In genomic region chr11:76647500-76647899, GRCm38 (mm10) we compare ENCODE assay signal across 8 mouse cellular contexts. TPM values are rescaled to one million over a fixed set of nuclear protein-coding genes. Genes with fewer than 3 reads are reported as not detected.
A peak's percentile ranks its signal among the peaks of the same experiment; 100 is the strongest.
DNase-seq lines count a peak whose midpoint lies in the region; ATAC-seq and TF ChIP-seq lines count a peak whose summit lies in the region.

No protein-coding gene starts in this region.

- H3K79me2 ChIP-seq in myocyte (ENCODE audit: control insufficient read depth, insufficient read depth), result no peaks in the 10 kb centered on the region

- peak overlapping the region; percentile 55 for H3K4me2 ChIP-seq in embryonic facial prominence, embryonic 13.5 days
- H3K4me2 ChIP-seq in kidney, embryonic 14.5 days (replicated peaks; ENCODE audit: low read depth, low read length), result peak overlapping the region; percentile 32
- H3K4me2 ChIP-seq in limb, embryonic 15.5 days, result peak overlapping the region; percentile 35
- H3K4me2 ChIP-seq in myocyte (ENCODE audit: low read depth), result peak overlapping the region; percentile 89

- 0 out of 2 replicates have a peak overlapping the region, but pooled peaks have one; percentile 23 for H3K9ac ChIP-seq in embryonic facial prominence, embryonic 13.5 days
- H3K9ac ChIP-seq in kidney, embryonic 14.5 days (ENCODE audit: low read depth, low read length), result no peak overlapping the region
- no peak overlapping the region for H3K9ac ChIP-seq in limb, embryonic 15.5 days

- WGBS in embryonic facial prominence, embryonic 13.5 days, result 7% methylated on average over 9 of the region's 9 CpGs
- 6% methylated on average over 9 of the region's 9 CpGs for WGBS in kidney, embryonic 14.5 days
- WGBS in limb, embryonic 15.5 days, result 4% methylated on average over 9 of the region's 9 CpGs

- peak; percentile 92 for DNase-seq in 3T3-L1 (ENCODE audit: low read depth, low spot score)
- peak; percentile 85 for DNase-seq in adrenal gland, postnatal 10 days
- DNase-seq in heart, adult 9 months (ENCODE audit: low spot score in 2 of 2), result peak; percentile 24 to 27
- peak; percentile 63 to 85 for DNase-seq in spleen, postnatal 4 days (ENCODE audit: low spot score in 2 of 2)

- H3ac ChIP-seq in myocyte (ENCODE audit: control insufficient read depth, insufficient read length), result no peak overlapping the region

- no peaks in the 10 kb centered on the region for H3K36me3 ChIP-seq in embryonic facial prominence, embryonic 13.5 days
- no peaks in the 10 kb centered on the region for H3K36me3 ChIP-seq in kidney, embryonic 14.5 days (ENCODE audit: control insufficient read depth, insufficient read depth, low read length)
- H3K36me3 ChIP-seq in limb, embryonic 15.5 days, result no peaks in the 10 kb centered on the region
- H3K36me3 ChIP-seq in myocyte (ENCODE audit: control insufficient read depth, insufficient read depth), result no peaks in the 10 kb centered on the region

- H3K27me3 ChIP-seq in embryonic facial prominence, embryonic 13.5 days, result no peaks in the 10 kb centered on the region
- H3K27me3 ChIP-seq in kidney, embryonic 14.5 days (ENCODE audit: control insufficient read depth, insufficient read depth, low read length), result no peaks in the 10 kb centered on the region
- peaks cover 16% of the 10 kb centered on the region; the same call in 1 of the 2 replicates for H3K27me3 ChIP-seq in limb, embryonic 15.5 days
- H3K27me3 ChIP-seq in myocyte (ENCODE audit: control insufficient read depth, insufficient read depth, insufficient read length), result no peaks in the 10 kb centered on the region

- no peak for ATAC-seq in embryonic facial prominence, embryonic 13.5 days (ENCODE audit: insufficient number of reproducible peaks, insufficient read depth, low FRiP score, low TSS enrichment, low read depth)
- peak; percentile 26; the same call in 1 of the 2 replicates for ATAC-seq in kidney, embryonic 14.5 days (ENCODE audit: low FRiP score, low TSS enrichment)
- ATAC-seq in limb, embryonic 15.5 days (ENCODE audit: insufficient number of reproducible peaks, low FRiP score, low TSS enrichment, low read depth), result no peak

- H3K9me3 ChIP-seq in embryonic facial prominence, embryonic 13.5 days, result no peaks in the 10 kb centered on the region
- H3K9me3 ChIP-seq in kidney, embryonic 14.5 days (ENCODE audit: control insufficient read depth, low read length), result no peaks in the 10 kb centered on the region
- no peaks in the 10 kb centered on the region for H3K9me3 ChIP-seq in limb, embryonic 15.5 days

- H3K4me1 ChIP-seq in embryonic facial prominence, embryonic 13.5 days, result peaks cover 31% of the 10 kb centered on the region
- H3K4me1 ChIP-seq in kidney, embryonic 14.5 days (ENCODE audit: control insufficient read depth, insufficient read depth, low read length), result peaks cover 18% of the 10 kb centered on the region
- H3K4me1 ChIP-seq in limb, embryonic 15.5 days, result peaks cover 14% of the 10 kb centered on the region

- H3K4me3 ChIP-seq in embryonic facial prominence, embryonic 13.5 days, result peak overlapping the region; percentile 13; the same call in 1 of the 2 replicates
- H3K4me3 ChIP-seq in kidney, embryonic 14.5 days (ENCODE audit: low read length), result 0 out of 2 replicates have a peak overlapping the region, but pooled peaks have one; percentile 9
- 0 out of 2 replicates have a peak overlapping the region, but pooled peaks have one; percentile 7 for H3K4me3 ChIP-seq in limb, embryonic 15.5 days
- peak overlapping the region; percentile 12 for H3K4me3 ChIP-seq in myocyte

- H3K27ac ChIP-seq in embryonic facial prominence, embryonic 13.5 days, result no peak overlapping the region
- H3K27ac ChIP-seq in kidney, embryonic 14.5 days (ENCODE audit: low read depth, low read length), result no peak overlapping the region
- H3K27ac ChIP-seq in limb, embryonic 15.5 days, result no peak overlapping the region

- TF ChIP-seq POLR2A in myocyte (IDR thresholded peaks at IDR 0.05; ENCODE audit: insufficient read length, low read depth), result no peak

TF ChIP-seq in myocyte, 11 proteins besides CTCF, POLR2A, EP300 and RAD21:
- TF ChIP-seq MYOG (IDR thresholded peaks at IDR 0.05; ENCODE audit: control insufficient read depth in 1 of 3, insufficient read depth in 1 of 3, insufficient read length in 2 of 3, low read depth in 2 of 3) (no peak), REST (IDR thresholded peaks at IDR 0.05; ENCODE audit: insufficient read depth, insufficient read length) (no peak), TCF3 (IDR thresholded peaks at IDR 0.05; ENCODE audit: insufficient read length, low read depth) (no peak), MYOD1 (IDR thresholded peaks at IDR 0.05; ENCODE audit: control insufficient read depth in 1 of 3, insufficient read length in 2 of 3, low read depth in 2 of 3) (no peak), CEBPB (IDR thresholded peaks at IDR 0.05; ENCODE audit: insufficient read depth, poor library complexity, severe bottlenecking) (no peak), E2F4 (IDR thresholded peaks at IDR 0.05; ENCODE audit: insufficient read depth) (no peak), MAX (IDR thresholded peaks at IDR 0.05; ENCODE audit: low read depth) (no peak), TCF12 (IDR thresholded peaks at IDR 0.05; ENCODE audit: insufficient read depth, poor library complexity, severe bottlenecking) (no peak), USF1 (IDR thresholded peaks at IDR 0.05; ENCODE audit: low read depth) (no peak), POLR2AphosphoS2 (IDR thresholded peaks at IDR 0.05; ENCODE audit: insufficient read length, low read depth) (no peak), SRF (IDR thresholded peaks at IDR 0.05; ENCODE audit: control insufficient read depth, insufficient read length, low read depth) (no peak)

RNA-seq across cellular contexts. Expression of gene Bhlha9, which starts 24.8 kb away (rescaled TPM):
- total RNA-seq in adrenal gland, postnatal 10 days (2021), result under 1 TPM; 0.24 to 0.30 TPM
- polyA plus RNA-seq in embryonic facial prominence, embryonic 13.5 days (2015; fragmentation: Nextera tagmentation; extraction: Ambion mirVana), result not detected in 2 replicates
- polyA plus RNA-seq in kidney, embryonic 14.5 days (2014; fragmentation: Nextera tagmentation; extraction: Ambion mirVana), result 0.49 TPM in 1 of 2 replicates, not detected in the other
- polyA plus RNA-seq in limb, embryonic 15.5 days (2015; fragmentation: Nextera tagmentation; extraction: Ambion mirVana), result 3.2 and 3.3 TPM in 2 replicates
- not detected for polyA plus RNA-seq in myocyte (2012; fragmentation: generic; extraction: Trizol)

RNA-seq across cellular contexts. Expression of gene Abr, which starts 25.4 kb away (rescaled TPM):
- total RNA-seq in adrenal gland, postnatal 10 days (2021), result 10 to 100 TPM; 35.4 to 44.2 TPM
- polyA plus RNA-seq in embryonic facial prominence, embryonic 13.5 days (2015; fragmentation: Nextera tagmentation; extraction: Ambion mirVana), result 35.5 and 39.1 TPM in 2 replicates
- polyA plus RNA-seq in kidney, embryonic 14.5 days (2014; fragmentation: Nextera tagmentation; extraction: Ambion mirVana), result 31.8 and 57.7 TPM in 2 replicates
- polyA plus RNA-seq in limb, embryonic 15.5 days (2015; fragmentation: Nextera tagmentation; extraction: Ambion mirVana), result 31.2 and 31.9 TPM in 2 replicates
- 81.3 TPM for polyA plus RNA-seq in myocyte (2012; fragmentation: generic; extraction: Trizol)

RNA-seq across cellular contexts. Expression of gene Trarg1, which starts 32.1 kb away (rescaled TPM):
- total RNA-seq in adrenal gland, postnatal 10 days (2021), result 10 to 100 TPM; 69.6 to 95.7 TPM
- 0.31 and 0.76 TPM in 2 replicates for polyA plus RNA-seq in embryonic facial prominence, embryonic 13.5 days (2015; fragmentation: Nextera tagmentation; extraction: Ambion mirVana)
- 0.81 and 0.89 TPM in 2 replicates for polyA plus RNA-seq in kidney, embryonic 14.5 days (2014; fragmentation: Nextera tagmentation; extraction: Ambion mirVana)
- 0.65 and 1.1 TPM in 2 replicates for polyA plus RNA-seq in limb, embryonic 15.5 days (2015; fragmentation: Nextera tagmentation; extraction: Ambion mirVana)
- polyA plus RNA-seq in myocyte (2012; fragmentation: generic; extraction: Trizol), result 0.34 TPM

Comparison
In these comparisons a context has a peak if more than half of its experiments do, and no peak if none do; other contexts are left out.
1. DNase-seq: peak in every context shown above with its lines; median percentile 92 in 3T3-L1; 85 in adrenal gland, postnatal 10 days; 74 in spleen, postnatal 4 days; 26 in heart, adult 9 months.
2. H3K4me2 ChIP-seq: peak in every context shown above with its lines; median percentile 89 in myocyte; 55 in embryonic facial prominence, embryonic 13.5 days; 35 in limb, embryonic 15.5 days; 32 in kidney, embryonic 14.5 days.